Comparison of ENCODE assay signal across 8 mouse cellular contexts in the genomic region with DNA sequence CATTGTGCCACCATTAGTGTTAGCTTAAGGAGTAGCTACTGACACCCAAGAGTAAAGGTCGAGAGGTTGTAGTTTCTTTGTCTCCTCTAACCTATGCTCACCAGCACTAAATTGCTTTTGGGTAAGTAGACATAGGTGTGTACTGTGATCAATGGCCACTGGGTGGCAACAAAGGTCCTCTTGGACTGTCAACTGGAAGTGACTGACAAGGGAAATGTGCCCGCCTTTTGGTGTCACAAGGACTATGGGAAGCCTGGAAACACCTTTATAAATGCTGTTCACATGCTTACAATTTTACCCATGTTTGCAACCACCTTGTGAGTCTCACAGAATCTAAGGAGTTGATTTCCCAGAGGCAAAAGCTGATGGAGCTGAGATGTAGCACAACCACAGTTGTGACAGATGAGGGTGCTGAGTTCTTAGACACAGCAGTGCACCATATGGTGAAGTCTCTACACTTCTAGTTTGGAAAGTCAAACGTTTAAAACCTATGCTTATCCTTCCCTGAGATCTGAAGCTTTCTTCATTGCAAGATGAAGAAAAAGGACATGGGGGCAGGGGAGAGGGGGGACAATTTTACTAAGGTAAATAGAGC.
DNase-seq lines count a peak whose midpoint lies in the region; ATAC-seq and TF ChIP-seq lines count a peak whose summit lies in the region.

No protein-coding gene starts in this region.

- peak; percentile 66 for ATAC-seq in megakaryocyte-erythroid progenitor cell, adult 5-6 weeks (replicated peaks; ENCODE audit: low FRiP score, low TSS enrichment, poor library complexity, severe bottlenecking)

- H3K4me1 ChIP-seq in ES-Bruce4 (ENCODE audit: control insufficient read depth, insufficient read depth, low read length): no peaks in the 10 kb centered on the region
- no peaks in the 10 kb centered on the region for H3K4me1 ChIP-seq in cerebellum, adult 2 months (ENCODE audit: control insufficient read depth, insufficient read depth, low read length)

- no peaks in the 10 kb centered on the region for H3K9me3 ChIP-seq in ES-Bruce4 (replicated peaks; ENCODE audit: control insufficient read depth, insufficient read depth, low read length, poor library complexity, severe bottlenecking)

- H3K27ac ChIP-seq in ES-Bruce4 (ENCODE audit: insufficient read depth, low read length): no peak overlapping the region
- H3K27ac ChIP-seq in cerebellum, adult 2 months (ENCODE audit: insufficient read depth, low read length): no peak overlapping the region

- TF ChIP-seq EP300 in ES-Bruce4 (IDR thresholded peaks at IDR 0.05; ENCODE audit: insufficient read depth, low read depth, low read length): no peak

- intact Hi-C loops in heart, postnatal 25 days (cut with DNase I): loop anchor here (2.0 to 5.0 kb wide), 2 partner anchors 27 to 46 kb away; no protein-coding TSS in a partner anchor

- H3K9ac ChIP-seq in ES-Bruce4 (ENCODE audit: low read depth, poor library complexity, severe bottlenecking): no peak overlapping the region

- no peak for TF ChIP-seq POLR2A in ES-Bruce4 (IDR thresholded peaks at IDR 0.05; ENCODE audit: insufficient read depth, low read length)
- no peak for TF ChIP-seq POLR2A in cerebellum, adult 2 months (IDR thresholded peaks at IDR 0.05; ENCODE audit: borderline replicate concordance, insufficient read depth, low read length)

- no peaks in the 10 kb centered on the region for H3K36me3 ChIP-seq in ES-Bruce4 (ENCODE audit: control insufficient read depth, insufficient read depth, low read length, poor library complexity, severe bottlenecking)

- no peak overlapping the region for H3K4me3 ChIP-seq in ES-Bruce4 (ENCODE audit: low read depth, low read length)
- H3K4me3 ChIP-seq in cerebellum, adult 2 months (replicated peaks; ENCODE audit: insufficient read depth, low read depth, low read length): no peak overlapping the region

- WGBS in cerebellum, adult 2 months: 49% methylated on average over 3 of the region's 3 CpGs
- WGBS in large intestine, adult 2 months: 24% methylated on average over 3 of the region's 3 CpGs

- DNase-seq in heart, adult 11 months: peak; percentile 79
- no peak for DNase-seq in heart, postnatal 25 days (ENCODE audit: low spot score)
- peak; percentile 35 to 39 for DNase-seq in cerebellum, adult 2 months
- peak; percentile 18 to 43 for DNase-seq in frontal cortex, adult 2 months (ENCODE audit: extremely low spot score in 1 of 2, low spot score in 1 of 2)
- peak; percentile 7 for DNase-seq in large intestine, adult 2 months (ENCODE audit: low read depth, low spot score)
- no peak for DNase-seq in Muller cell, postnatal 12 days (ENCODE audit: inconsistent ontology term)

- no peaks in the 10 kb centered on the region for H3K27me3 ChIP-seq in ES-Bruce4 (ENCODE audit: control insufficient read depth, insufficient read depth, low read length, poor library complexity, severe bottlenecking)
- H3K27me3 ChIP-seq in cerebellum, adult 2 months (ENCODE audit: control insufficient read depth, insufficient read depth, low read length): no peaks in the 10 kb centered on the region; the same call in 1 of the 2 replicates

- TF ChIP-seq CTCF in ES-Bruce4 (IDR thresholded peaks at IDR 0.05; ENCODE audit: low read depth, low read length): peak; percentile 28
- peak; percentile 58; the same call in 1 of the 2 replicates for TF ChIP-seq CTCF in cerebellum, adult 2 months (IDR thresholded peaks at IDR 0.05; ENCODE audit: borderline replicate concordance, insufficient read depth, low read depth, low read length)

Comparison
In these comparisons a context has a peak if more than half of its experiments do, and no peak if none do; other contexts are left out.
1. DNase-seq: peak in heart, adult 11 months (single experiment), cerebellum, adult 2 months (2 of 2), frontal cortex, adult 2 months (2 of 2) and large intestine, adult 2 months (single experiment); none in heart, postnatal 25 days (single experiment) and Muller cell, postnatal 12 days (single experiment).